Mouse (Mus musculus) embryonic fibroblast, embryonic 13.5 days (primary cell): ENCODE measurements at regions not wholly inside any gene's neighbourhood (a gene's known extent, or its start where the extent isn't known, plus 50 kb on each side); places are given as distances from the start of the nearest gene placed in this dataset.

ENCODE experiments used
- H3K27ac ChIP-seq: 2 replicates; pipeline ENCODE4 v1.5.1; 2012; ENCODE audit warnings: low read length, control low read depth, inconsistent platforms; ENCODE audit not compliant: insufficient read depth
- H3K4me1 ChIP-seq: 2 replicates; pipeline ENCODE4 v1.6.1; 2011; ENCODE audit warnings: low read length; ENCODE audit not compliant: control insufficient read depth, insufficient read depth
- H3K4me3 ChIP-seq: 2 replicates; pipeline ENCODE4 v1.5.1; 2011; ENCODE audit warnings: mild to moderate bottlenecking, control low read depth, low read length; ENCODE audit not compliant: insufficient read depth
- CTCF ChIP-seq: IDR thresholded peaks from 2 replicates; pipeline ENCODE4 v1.5.1; 2011; ENCODE audit warnings: mild to moderate bottlenecking, control low read depth, low read length, moderate library complexity, borderline replicate concordance; ENCODE audit not compliant: insufficient read depth
- POLR2A ChIP-seq: IDR thresholded peaks from 2 replicates; pipeline ENCODE4 v1.6.1; 2011; ENCODE audit warnings: low read depth, mild to moderate bottlenecking, control low read depth, low read length, moderate library complexity

GRCm38 (mm10) chr12:107744822-107745221 is 256.4 kb downstream of the 3110018I06Rik start:
- Histone ChIP-seq H3K27ac (no peak overlapping the region), H3K4me3 (no peak overlapping the region), H3K4me1 (no peaks in the 10 kb centered on the region)
- no peak for TF ChIP-seq CTCF
- TF ChIP-seq POLR2A = no peak

- Histone ChIP-seq H3K27ac (no peak overlapping the region), H3K4me1 (peaks cover 10% of the 10 kb centered on the region), H3K4me3 (no peak overlapping the region)
- TF ChIP-seq POLR2A (no peak), CTCF (no peak)
These were observed 254.7 kb downstream of the Bcl11b start for GRCm38 (mm10) chr12:107748481-107749380.

- peaks cover 10% of the 10 kb centered on the region for H3K4me1 ChIP-seq
These were observed 253.9 kb downstream of the Bcl11b start for GRCm38 (mm10) chr12:107749381-107750085.

GRCm38 (mm10) chr12:107750285-107750927 is 253.0 kb downstream of the Bcl11b start:
- Histone ChIP-seq H3K4me1 (peaks cover 10% of the 10 kb centered on the region), H3K27ac (no peak overlapping the region), H3K4me3 (no peak overlapping the region)
- no peak for TF ChIP-seq CTCF
- no peak for TF ChIP-seq POLR2A

More at GRCm38 (mm10) chr12:107749381-107750085, 253.9 kb downstream of the Bcl11b start:
- Histone ChIP-seq H3K4me3 (no peak overlapping the region), H3K27ac (no peak overlapping the region)
- TF ChIP-seq CTCF = no peak
- TF ChIP-seq POLR2A = no peak

- peaks cover 13% of the 10 kb centered on the region for H3K4me1 ChIP-seq
- TF ChIP-seq POLR2A (no peak), CTCF (no peak)
- no peak overlapping the region for H3K4me3 ChIP-seq
- H3K27ac ChIP-seq = no peak overlapping the region
These were observed 251.3 kb downstream of the Bcl11b start for GRCm38 (mm10) chr12:107752126-107752525.

GRCm38 (mm10) chr12:107752587-107752986 is 250.8 kb downstream of the Bcl11b start:
- peak overlapping the region; percentile 21; the same call in 1 of the 2 replicates for H3K27ac ChIP-seq
- no peak overlapping the region for H3K4me3 ChIP-seq

GRCm38 (mm10) chr12:107753022-107753421 is 250.4 kb downstream of the Bcl11b start:
- Histone ChIP-seq H3K27ac (peak overlapping the region; percentile 21; the same call in 1 of the 2 replicates), H3K4me3 (no peak overlapping the region), H3K4me1 (peaks cover 13% of the 10 kb centered on the region)
- TF ChIP-seq POLR2A (no peak), CTCF (no peak)

More at GRCm38 (mm10) chr12:107752587-107752986, 250.8 kb downstream of the Bcl11b start:
- peaks cover 13% of the 10 kb centered on the region for H3K4me1 ChIP-seq
- TF ChIP-seq CTCF = no peak
- TF ChIP-seq POLR2A = no peak

GRCm38 (mm10) chr12:107753536-107753935 is 249.9 kb downstream of the Bcl11b start:
- TF ChIP-seq CTCF (no peak), POLR2A (no peak)
- Histone ChIP-seq H3K27ac (no peak overlapping the region), H3K4me3 (no peak overlapping the region), H3K4me1 (peaks cover 13% of the 10 kb centered on the region)

- H3K4me1 ChIP-seq = peaks cover 13% of the 10 kb centered on the region
- H3K27ac ChIP-seq = no peak overlapping the region
- H3K4me3 ChIP-seq = no peak overlapping the region
- TF ChIP-seq CTCF (no peak), POLR2A (no peak)
These were observed 248.5 kb downstream of the Bcl11b start for GRCm38 (mm10) chr12:107754885-107755284.

- Histone ChIP-seq H3K4me3 (no peak overlapping the region), H3K27ac (peak overlapping the region; percentile 28; the same call in 1 of the 2 replicates), H3K4me1 (peaks cover 13% of the 10 kb centered on the region)
- no peak for TF ChIP-seq CTCF
- no peak for TF ChIP-seq POLR2A
These were observed 247.4 kb downstream of the Bcl11b start for GRCm38 (mm10) chr12:107755820-107756517.
